Mouse (Mus musculus) lung, embryonic 14.5 days (tissue): ENCODE measurements around the gene Zfand5. TPM values are rescaled to one million over a fixed set of nuclear protein-coding genes. Genes with fewer than 3 reads are reported as not detected.

Experiments used
- ATAC-seq: fragments of 200-750 bp; cut with Nextera tagmentation; 2 replicates; pipeline ENCODE4 v1.8.0; 2017; ENCODE audit warnings: mild to moderate bottlenecking, moderate TSS enrichment, moderate library complexity; ENCODE audit not compliant: insufficient read depth
- DNase-seq: peaks from one replicate; pipeline ENCODE4 v3.0.0-alpha.2; 2015
- H3K27ac ChIP-seq: fragments of 300-500 bp; sonication (generic); 2 replicates; pipeline ENCODE4 v1.5.1; 2014; ENCODE audit warnings: low read depth, mild to moderate bottlenecking, moderate library complexity
- H3K27me3 ChIP-seq: fragments of 300-500 bp; sonication (generic); 2 replicates; pipeline ENCODE4 v1.6.1; 2014; ENCODE audit warnings: low read length, control low read depth; ENCODE audit not compliant: insufficient read depth
- H3K36me3 ChIP-seq: fragments of 300-500 bp; sonication (generic); 2 replicates; pipeline ENCODE4 v1.6.1; 2014; ENCODE audit warnings: control low read depth; ENCODE audit not compliant: insufficient read depth
- H3K4me1 ChIP-seq: fragments of 300-500 bp; sonication (generic); 2 replicates; pipeline ENCODE4 v1.6.1; 2014; ENCODE audit warnings: antibody characterized with exemption, control low read depth; ENCODE audit not compliant: insufficient read depth
- H3K4me2 ChIP-seq: fragments of 300-500 bp; sonication (generic); 2 replicates; pipeline ENCODE4 v1.6.1; 2014; ENCODE audit warnings: mild to moderate bottlenecking
- H3K4me3 ChIP-seq: fragments of 300-500 bp; sonication (generic); 2 replicates; pipeline ENCODE4 v1.5.1; 2014; ENCODE audit warnings: low read depth, low read length
- H3K9ac ChIP-seq: fragments of 300-500 bp; sonication (generic); 2 replicates; pipeline ENCODE4 v1.6.1; 2014
- H3K9me3 ChIP-seq: fragments of 300-500 bp; sonication (generic); 2 replicates; pipeline ENCODE4 v1.6.1; 2016; ENCODE audit warnings: low read depth, low read length, control low read depth
- CTCF ChIP-seq: IDR thresholded peaks from 2 replicates; pipeline ENCODE4 v1.5.1; 2016; ENCODE audit warnings: antibody characterized with exemption, low read depth
- WGBS: fragments of 180-500 bp; shearing (Covaris S2); extraction: QIAGEN DNeasy Blood & Tissue Kit; methylation state at CpG from one replicate; pipeline ENCODE4 v1.1.7; 2014; 5-methylcytosine and 5-hydroxymethylcytosine counted together
- polyA plus RNA-seq: library from polyadenylated mRNA; unstranded; fragments of >200 nt; fragmentation: Nextera tagmentation; extraction: Ambion mirVana; gene quantifications from 2 replicates; pipeline ENCODE4 v1.2.1, GENCODE M21; 2014

Gene Zfand5
- polyA plus RNA-seq, 1 experiment from 2014 or later, result 110 TPM

DNA sequence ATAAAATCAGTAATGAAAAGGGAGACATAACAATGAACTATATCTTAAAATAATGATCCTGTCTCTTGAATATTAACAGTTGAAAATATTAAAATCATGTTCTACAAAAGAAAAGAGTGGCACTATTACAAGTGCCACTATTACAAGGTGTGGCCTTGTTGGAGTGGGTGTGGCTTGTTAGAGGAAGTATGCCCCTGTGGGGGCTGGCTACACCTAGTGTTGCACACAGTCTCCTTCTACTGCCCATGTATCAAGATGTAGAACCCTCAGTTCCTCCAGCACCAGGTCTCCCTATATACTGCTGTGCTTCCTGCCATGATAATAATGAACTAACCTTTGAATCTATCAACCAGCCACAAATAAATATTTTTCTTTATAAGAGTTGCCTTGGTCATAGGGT, 11.8 kb upstream of the Zfand5 start:
- ATAC-seq, result no peak
- H3K27me3 ChIP-seq, result no peaks in the 10 kb centered on the region
- no peak for TF ChIP-seq CTCF
- H3K36me3 ChIP-seq, result no peaks in the 10 kb centered on the region
- no peak overlapping the region for H3K9ac ChIP-seq
- no peaks in the 10 kb centered on the region for H3K9me3 ChIP-seq
- no peaks in the 10 kb centered on the region for H3K4me1 ChIP-seq
- no peak overlapping the region for H3K4me2 ChIP-seq
- no peak overlapping the region for H3K27ac ChIP-seq
- no peak for DNase-seq
- no peak overlapping the region for H3K4me3 ChIP-seq

- no peaks in the 10 kb centered on the region for H3K27me3 ChIP-seq
- no peak for DNase-seq
- peak overlapping the region; percentile 55 for H3K4me2 ChIP-seq
- ATAC-seq, result no peak
- H3K27ac ChIP-seq, result peak overlapping the region; percentile 100
- peak overlapping the region; percentile 92 for H3K4me3 ChIP-seq
- no peaks in the 10 kb centered on the region for H3K36me3 ChIP-seq
- peaks cover 3% of the 10 kb centered on the region; the same call in 1 of the 2 replicates for H3K4me1 ChIP-seq
- TF ChIP-seq CTCF, result no peak
- no peaks in the 10 kb centered on the region for H3K9me3 ChIP-seq
- peak overlapping the region; percentile 70 for H3K9ac ChIP-seq
- 20% methylated on average over 8 of the region's 8 CpGs for WGBS
Measured at GRCm38 (mm10) chr19:21271186-21271585, 892 bp upstream of the Zfand5 start.

DNA sequence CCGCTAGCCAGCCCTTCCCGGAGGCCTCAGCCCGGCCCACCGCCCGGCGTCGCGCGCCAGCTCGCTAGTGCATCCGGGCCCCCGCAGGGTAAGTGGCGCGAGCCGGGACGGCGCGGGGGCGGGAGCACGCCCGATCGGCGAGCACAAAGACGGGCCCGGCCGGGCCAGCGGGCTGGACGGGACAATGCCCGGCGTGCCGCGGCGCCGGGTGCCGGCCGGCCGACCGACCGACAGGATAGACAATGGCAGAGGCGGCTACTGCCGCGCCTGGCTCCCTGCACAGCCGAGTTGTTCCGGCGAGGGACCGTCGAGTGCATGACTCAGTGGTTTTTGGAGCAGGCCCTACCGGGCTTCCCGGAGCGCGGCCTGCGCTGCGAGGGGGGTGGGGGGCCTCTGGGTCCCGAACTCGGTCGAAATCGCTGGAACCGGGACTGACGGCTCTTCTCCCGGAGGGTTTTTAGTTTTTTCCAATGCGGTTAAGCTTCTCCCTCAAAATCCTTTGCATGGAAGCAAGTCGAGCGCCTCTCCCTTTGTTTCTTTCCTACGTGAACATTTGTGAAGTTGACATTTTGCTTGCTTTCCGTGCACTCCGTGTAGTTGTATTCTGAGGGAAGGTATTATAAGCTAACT, 692 bp downstream of the Zfand5 start:
- ATAC-seq (peak; percentile 61), DNase-seq (peak; percentile 78)
- WGBS, result under 1% methylated on average over 65 of the region's 66 CpGs
- Histone ChIP-seq H3K4me3 (peak overlapping the region; percentile 92), H3K4me2 (peak overlapping the region; percentile 55), H3K27ac (peak overlapping the region; percentile 100), H3K9me3 (no peaks in the 10 kb centered on the region), H3K9ac (peak overlapping the region; percentile 99), H3K36me3 (peaks cover 13% of the 10 kb centered on the region), H3K4me1 (peaks cover 3% of the 10 kb centered on the region; the same call in 1 of the 2 replicates), H3K27me3 (no peaks in the 10 kb centered on the region)
- TF ChIP-seq CTCF, result no peak

- H3K4me3 ChIP-seq, result peak overlapping the region; percentile 92
- no peak for TF ChIP-seq CTCF
- peaks cover 17% of the 10 kb centered on the region for H3K36me3 ChIP-seq
- no peak for ATAC-seq
- DNase-seq, result peak; percentile 54
- H3K9me3 ChIP-seq, result no peaks in the 10 kb centered on the region
- H3K27ac ChIP-seq, result peak overlapping the region; percentile 47; the same call in 1 of the 2 replicates
- H3K4me2 ChIP-seq, result peak overlapping the region; percentile 55
- WGBS, result 1% methylated on average over 4 of the region's 4 CpGs
- no peaks in the 10 kb centered on the region for H3K27me3 ChIP-seq
- peaks cover 3% of the 10 kb centered on the region; the same call in 1 of the 2 replicates for H3K4me1 ChIP-seq
- H3K9ac ChIP-seq, result peak overlapping the region; percentile 99
Measured at GRCm38 (mm10) chr19:21273440-21273839, 1.4 kb downstream of the Zfand5 start.

- Histone ChIP-seq H3K27me3 (no peaks in the 10 kb centered on the region), H3K4me3 (peak overlapping the region; percentile 92), H3K9me3 (no peaks in the 10 kb centered on the region), H3K36me3 (peaks cover 20% of the 10 kb centered on the region), H3K9ac (peak overlapping the region; percentile 99), H3K4me1 (peaks cover 3% of the 10 kb centered on the region; the same call in 1 of the 2 replicates), H3K27ac (no peak overlapping the region), H3K4me2 (peak overlapping the region; percentile 55)
- ATAC-seq (peak; percentile 15; the same call in 1 of the 2 replicates), DNase-seq (peak; percentile 87)
- WGBS, result 1% methylated on average over 2 of the region's 2 CpGs
- no peak for TF ChIP-seq CTCF
Measured at GRCm38 (mm10) chr19:21274181-21274591, 2.1 kb downstream of the Zfand5 start.

- H3K4me1 ChIP-seq, result peaks cover 3% of the 10 kb centered on the region; the same call in 1 of the 2 replicates
- no peak overlapping the region; the same call in none of the 2 replicates for H3K9ac ChIP-seq
- no peaks in the 10 kb centered on the region for H3K9me3 ChIP-seq
- no peaks in the 10 kb centered on the region for H3K27me3 ChIP-seq
- ATAC-seq (no peak), DNase-seq (peak; percentile 36)
- peaks cover 24% of the 10 kb centered on the region for H3K36me3 ChIP-seq
- H3K4me2 ChIP-seq, result peak overlapping the region; percentile 55
- 2% methylated on average over 3 of the region's 3 CpGs for WGBS
- TF ChIP-seq CTCF, result no peak
- no peak overlapping the region for H3K27ac ChIP-seq
- H3K4me3 ChIP-seq, result peak overlapping the region; percentile 92
Measured at GRCm38 (mm10) chr19:21274714-21275113, 2.6 kb downstream of the Zfand5 start.

GRCm38 (mm10) chr19:21276317-21276716, 4.2 kb downstream of the Zfand5 start:
- peaks cover 3% of the 10 kb centered on the region; the same call in 1 of the 2 replicates for H3K4me1 ChIP-seq
- H3K4me2 ChIP-seq, result no peak overlapping the region
- DNase-seq, result no peak
- H3K36me3 ChIP-seq, result peaks cover 34% of the 10 kb centered on the region
- no peak overlapping the region for H3K27ac ChIP-seq
- H3K9ac ChIP-seq, result no peak overlapping the region
- no peaks in the 10 kb centered on the region for H3K9me3 ChIP-seq
- no peak for ATAC-seq
- H3K4me3 ChIP-seq, result no peak overlapping the region
- H3K27me3 ChIP-seq, result no peaks in the 10 kb centered on the region
- TF ChIP-seq CTCF, result no peak
